Mouse (Mus musculus) midbrain, embryonic 11.5 days (tissue): ENCODE data around the gene Zfp207. TPM values are rescaled to one million over a fixed set of nuclear protein-coding genes. Genes with fewer than 3 reads are reported as not detected.
"Not testable (repeated sequence)": the region's sequence is repeated elsewhere in the genome, so short reads cannot be mapped to it uniquely, and the experiment has no call there.

Source experiments
- ATAC-seq: fragments of 200-750 bp; cut with Nextera tagmentation; 2 replicates; pipeline ENCODE4 v1.8.0; 2017; ENCODE audit warnings: moderate TSS enrichment, moderate library complexity; ENCODE audit not compliant: low FRiP score
- DNase-seq: peaks from one replicate; pipeline ENCODE4 v3.0.0; 2015; ENCODE audit warnings: low spot score; ENCODE audit errors: missing footprints
- H3K27ac ChIP-seq: fragments of 300-500 bp; sonication (generic); 2 replicates; pipeline ENCODE4 v1.5.1; 2014; ENCODE audit warnings: low read depth, low read length
- H3K27me3 ChIP-seq: fragments of 300-500 bp; sonication (generic); 2 replicates; pipeline ENCODE4 v1.6.1; 2014; ENCODE audit warnings: mild to moderate bottlenecking, low read length, moderate library complexity, mixed read lengths; ENCODE audit not compliant: control insufficient read depth, insufficient read depth
- H3K36me3 ChIP-seq: fragments of 300-500 bp; sonication (generic); 2 replicates; pipeline ENCODE4 v1.6.1; 2014; ENCODE audit warnings: mild to moderate bottlenecking, low read length, moderate library complexity, mixed read lengths; ENCODE audit not compliant: control insufficient read depth, insufficient read depth
- H3K4me1 ChIP-seq: fragments of 300-500 bp; sonication (generic); 2 replicates; pipeline ENCODE4 v1.6.1; 2014; ENCODE audit warnings: low read length; ENCODE audit not compliant: control insufficient read depth, insufficient read depth
- H3K4me2 ChIP-seq: fragments of 300-500 bp; sonication (generic); 2 replicates; pipeline ENCODE4 v1.6.1; 2014; ENCODE audit warnings: mild to moderate bottlenecking, moderate library complexity
- H3K4me3 ChIP-seq: fragments of 300-500 bp; sonication (generic); 2 replicates; pipeline ENCODE4 v1.5.1; 2014; ENCODE audit warnings: low read depth, low read length
- H3K9ac ChIP-seq: fragments of 300-500 bp; sonication (generic); 2 replicates; pipeline ENCODE4 v1.6.1; 2014; ENCODE audit warnings: low read length
- H3K9me3 ChIP-seq: fragments of 300-500 bp; sonication (generic); 2 replicates; pipeline ENCODE4 v1.6.1; 2016; ENCODE audit warnings: low read length; ENCODE audit not compliant: control insufficient read depth
- WGBS: fragments of 180-500 bp; shearing (Covaris S2); extraction: QIAGEN DNeasy Blood & Tissue Kit; methylation state at CpG from one replicate; pipeline ENCODE4 v1.1.7; 2014; 5-methylcytosine and 5-hydroxymethylcytosine counted together
- polyA plus RNA-seq: library from polyadenylated mRNA; unstranded; fragments of >200 nt; fragmentation: Nextera tagmentation; extraction: Ambion mirVana; gene quantifications from 2 replicates; pipeline ENCODE4 v1.2.1, GENCODE M21; 2014

Gene Zfp207
- polyA plus RNA-seq, 1 experiment from 2014 or later: 338 TPM

DNA sequence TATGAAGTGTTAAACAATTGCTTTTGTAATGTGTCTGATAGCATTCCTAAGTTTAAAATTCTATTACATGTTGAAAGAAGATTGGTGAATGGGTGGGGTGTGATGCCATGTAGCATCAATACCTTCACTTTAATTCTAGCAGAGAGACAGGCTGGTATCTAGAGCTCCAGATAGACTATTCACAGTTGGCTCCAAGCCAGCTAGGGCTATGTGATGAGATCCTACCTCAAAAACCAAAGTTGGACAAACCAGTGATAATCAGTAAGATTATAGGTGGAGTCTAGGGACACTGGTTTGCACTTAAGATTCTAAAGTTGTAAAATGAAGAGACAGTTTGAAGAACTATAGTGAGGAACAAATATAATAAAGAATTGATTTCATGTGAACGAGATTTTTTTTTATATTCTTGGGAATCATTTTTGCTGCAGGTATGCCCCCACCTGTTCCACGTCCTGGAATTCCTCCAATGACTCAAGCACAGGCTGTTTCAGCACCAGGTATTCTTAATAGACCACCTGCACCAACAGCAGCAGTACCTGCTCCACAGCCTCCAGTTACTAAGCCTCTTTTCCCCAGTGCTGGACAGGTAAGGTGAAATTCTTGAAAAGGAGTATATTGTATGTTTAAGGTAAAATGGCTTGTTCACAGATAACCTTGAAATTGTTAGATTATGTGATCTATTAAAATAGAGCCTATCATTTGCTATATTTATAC lies 8.5 kb downstream of the Zfp207 start:
- no peak overlapping the region for H3K9ac ChIP-seq
- DNase-seq (peak; percentile 77), ATAC-seq (no peak)
- H3K4me2 ChIP-seq: no peak overlapping the region
- no peaks in the 10 kb centered on the region for H3K9me3 ChIP-seq
- no peaks in the 10 kb centered on the region for H3K27me3 ChIP-seq
- no peak overlapping the region for H3K4me3 ChIP-seq
- H3K4me1 ChIP-seq: no peaks in the 10 kb centered on the region; the same call in 1 of the 2 replicates
- 96% methylated on average over 2 of the region's 2 CpGs for WGBS
- H3K36me3 ChIP-seq: peaks cover 36% of the 10 kb centered on the region
- H3K27ac ChIP-seq: no peak overlapping the region

DNA sequence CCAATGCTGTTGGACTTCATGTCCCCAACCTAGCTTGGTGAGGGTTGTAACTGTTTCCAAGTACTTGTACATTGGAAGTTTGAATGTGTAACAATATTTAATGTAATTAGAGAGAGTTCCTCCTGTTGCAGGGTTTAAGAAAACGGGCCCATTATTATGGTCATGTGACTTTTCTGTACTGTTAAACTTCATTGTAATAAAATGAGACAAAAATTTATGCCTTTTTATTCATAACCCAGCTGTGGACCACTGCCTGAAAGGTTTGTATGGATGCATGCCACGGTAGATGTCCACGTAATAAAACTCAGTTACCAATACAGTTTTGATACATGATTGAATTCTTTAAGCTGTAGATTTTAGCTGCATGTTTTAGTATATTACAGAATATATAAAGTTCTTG lies 12.9 kb downstream of the Zfp207 start:
- Histone ChIP-seq H3K4me1 (no peaks in the 10 kb centered on the region), H3K9me3 (no peaks in the 10 kb centered on the region), H3K36me3 (peaks cover 23% of the 10 kb centered on the region), H3K27ac (no peak overlapping the region), H3K9ac (no peak overlapping the region), H3K27me3 (no peaks in the 10 kb centered on the region), H3K4me3 (no peak overlapping the region), H3K4me2 (no peak overlapping the region)
- 96% methylated on average over 3 of the region's 3 CpGs for WGBS
- ATAC-seq: no peak
- DNase-seq: peak; percentile 83

DNA sequence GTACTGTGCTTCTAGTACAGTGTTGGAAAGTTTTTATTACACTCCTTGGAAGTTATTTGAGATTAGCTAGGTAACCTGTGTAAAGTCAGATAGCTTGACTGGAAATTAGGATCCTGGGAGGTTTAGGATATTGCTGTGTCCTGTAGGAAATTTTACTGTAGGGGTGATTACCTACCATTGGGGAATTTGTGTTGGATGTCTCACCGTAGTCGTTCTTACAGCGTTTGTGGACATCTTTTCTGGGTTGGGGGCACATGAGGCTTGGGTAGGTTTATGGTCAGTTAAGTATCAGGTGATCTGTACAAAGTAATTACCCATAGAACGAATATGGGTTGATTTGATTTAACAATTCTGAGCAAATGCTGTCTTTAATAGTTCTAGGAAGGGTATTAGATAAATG lies 13.5 kb downstream of the Zfp207 start:
- Histone ChIP-seq H3K27ac (no peak overlapping the region), H3K9me3 (no peaks in the 10 kb centered on the region), H3K9ac (no peak overlapping the region), H3K36me3 (peaks cover 20% of the 10 kb centered on the region), H3K4me3 (no peak overlapping the region), H3K4me2 (no peak overlapping the region), H3K4me1 (no peaks in the 10 kb centered on the region), H3K27me3 (no peaks in the 10 kb centered on the region)
- 93% methylated on average over 4 of the region's 4 CpGs for WGBS
- ATAC-seq (no peak), DNase-seq (peak; percentile 83)

DNA sequence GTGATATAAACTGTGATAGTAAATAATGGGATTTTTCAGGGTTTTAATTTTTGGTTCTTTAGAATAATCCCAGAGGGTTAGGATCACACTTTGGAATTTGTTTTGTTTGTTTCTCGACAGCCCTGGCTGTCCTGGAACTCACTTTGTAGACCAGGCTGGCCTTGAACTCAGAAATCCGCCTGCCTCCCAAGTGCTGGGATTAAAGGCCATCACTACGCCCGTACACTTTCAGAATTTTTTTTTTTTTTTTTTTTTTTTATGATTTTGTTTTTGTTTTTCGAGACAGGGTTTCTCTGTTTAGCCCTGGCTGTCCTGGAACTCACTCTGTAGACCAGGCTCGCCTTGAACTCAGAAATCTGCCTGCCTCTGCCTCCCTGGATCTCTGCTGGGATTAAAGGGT lies 24.8 kb downstream of the Zfp207 start:
- H3K4me3 ChIP-seq, DNase-seq, H3K9ac ChIP-seq, H3K27ac ChIP-seq, H3K4me2 ChIP-seq, H3K27me3 ChIP-seq, H3K9me3 ChIP-seq, ATAC-seq, H3K4me1 ChIP-seq: not testable (repeated sequence)
- WGBS: 91% methylated on average over 6 of the region's 6 CpGs
- peaks cover 35% of the 10 kb centered on the region for H3K36me3 ChIP-seq

DNA sequence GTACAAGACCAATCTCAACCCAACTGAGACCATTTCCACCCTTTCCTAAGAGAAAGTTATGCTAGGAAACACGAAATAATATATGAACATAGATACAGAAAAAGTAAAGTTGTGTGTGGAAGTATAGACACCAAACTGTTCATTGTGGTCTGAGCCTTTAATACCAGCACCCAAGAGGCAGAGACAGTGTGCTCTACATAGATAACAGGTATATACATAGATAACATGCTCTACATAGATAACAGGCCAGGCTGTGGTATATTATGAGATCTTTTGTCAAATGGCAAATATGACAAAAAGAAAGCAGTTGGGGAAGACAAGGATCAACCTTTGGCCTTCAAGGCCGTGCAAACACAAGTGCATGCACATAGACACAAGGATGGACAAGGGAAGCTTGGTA lies 27.3 kb downstream of the Zfp207 start:
- H3K36me3 ChIP-seq: peaks cover 27% of the 10 kb centered on the region
- no peaks in the 10 kb centered on the region for H3K4me1 ChIP-seq
- no peaks in the 10 kb centered on the region for H3K9me3 ChIP-seq
- no peak overlapping the region for H3K4me2 ChIP-seq
- DNase-seq: no peak
- H3K27me3 ChIP-seq: no peaks in the 10 kb centered on the region
- no peak overlapping the region for H3K9ac ChIP-seq
- H3K27ac ChIP-seq: no peak overlapping the region
- no peak overlapping the region for H3K4me3 ChIP-seq
- 88% methylated on average over 2 of the region's 2 CpGs for WGBS
- no peak for ATAC-seq

DNA sequence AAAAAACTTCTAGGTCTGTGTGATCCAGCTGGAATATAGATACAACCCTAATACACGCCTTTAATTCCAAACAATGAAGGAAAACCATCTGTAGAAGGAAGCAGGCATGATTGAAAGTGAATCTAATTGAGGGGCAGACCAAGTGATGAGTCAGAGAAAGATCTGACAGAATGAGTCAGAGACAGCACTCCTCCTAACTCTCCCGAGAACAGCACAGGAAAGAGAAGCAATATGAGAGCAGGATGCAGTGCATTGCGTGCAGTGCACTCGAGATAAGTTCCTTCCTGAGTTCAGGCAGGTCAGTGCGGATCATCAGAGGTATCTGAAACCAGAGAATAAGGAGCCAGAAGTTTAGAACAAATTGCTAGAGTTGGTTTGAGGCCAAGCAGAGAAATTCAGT lies 34.0 kb downstream of the Zfp207 start:
- no peaks in the 10 kb centered on the region for H3K27me3 ChIP-seq
- H3K4me1 ChIP-seq: no peaks in the 10 kb centered on the region
- 96% methylated on average over 5 of the region's 5 CpGs for WGBS
- H3K9me3 ChIP-seq: no peaks in the 10 kb centered on the region; the same call in 1 of the 2 replicates
- H3K4me2 ChIP-seq: no peak overlapping the region
- no peaks in the 10 kb centered on the region for H3K36me3 ChIP-seq
- DNase-seq: no peak
- ATAC-seq: no peak
- H3K4me3 ChIP-seq: no peak overlapping the region
- no peak overlapping the region for H3K27ac ChIP-seq
- no peak overlapping the region for H3K9ac ChIP-seq

DNA sequence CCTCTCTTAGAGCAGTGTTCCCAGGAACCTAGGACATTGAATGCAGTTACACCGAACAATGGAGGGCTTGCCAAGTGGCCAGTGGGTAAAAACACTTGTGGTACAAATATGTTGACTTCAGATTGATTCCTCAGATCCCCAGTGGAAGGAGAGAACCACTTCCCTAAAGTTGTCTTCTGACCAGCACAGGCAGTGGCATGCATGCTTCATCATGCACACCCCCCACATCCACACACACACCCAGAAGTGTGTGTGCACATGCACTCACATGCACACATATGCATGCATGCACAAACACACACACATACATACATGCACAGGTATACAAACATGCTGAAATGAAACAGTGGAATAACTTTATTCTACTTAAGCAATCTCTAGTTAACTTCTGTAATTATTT lies 36.7 kb downstream of the Zfp207 start:
- H3K27ac ChIP-seq: no peak overlapping the region
- H3K36me3 ChIP-seq: no peaks in the 10 kb centered on the region
- no peak for ATAC-seq
- no peaks in the 10 kb centered on the region for H3K27me3 ChIP-seq
- no peak overlapping the region for H3K9ac ChIP-seq
- H3K4me1 ChIP-seq: no peaks in the 10 kb centered on the region
- H3K4me2 ChIP-seq: no peak overlapping the region
- no peaks in the 10 kb centered on the region; the same call in 1 of the 2 replicates for H3K9me3 ChIP-seq
- DNase-seq: no peak
- 83% methylated on average over 1 of the region's 1 CpGs for WGBS
- no peak overlapping the region for H3K4me3 ChIP-seq

DNA sequence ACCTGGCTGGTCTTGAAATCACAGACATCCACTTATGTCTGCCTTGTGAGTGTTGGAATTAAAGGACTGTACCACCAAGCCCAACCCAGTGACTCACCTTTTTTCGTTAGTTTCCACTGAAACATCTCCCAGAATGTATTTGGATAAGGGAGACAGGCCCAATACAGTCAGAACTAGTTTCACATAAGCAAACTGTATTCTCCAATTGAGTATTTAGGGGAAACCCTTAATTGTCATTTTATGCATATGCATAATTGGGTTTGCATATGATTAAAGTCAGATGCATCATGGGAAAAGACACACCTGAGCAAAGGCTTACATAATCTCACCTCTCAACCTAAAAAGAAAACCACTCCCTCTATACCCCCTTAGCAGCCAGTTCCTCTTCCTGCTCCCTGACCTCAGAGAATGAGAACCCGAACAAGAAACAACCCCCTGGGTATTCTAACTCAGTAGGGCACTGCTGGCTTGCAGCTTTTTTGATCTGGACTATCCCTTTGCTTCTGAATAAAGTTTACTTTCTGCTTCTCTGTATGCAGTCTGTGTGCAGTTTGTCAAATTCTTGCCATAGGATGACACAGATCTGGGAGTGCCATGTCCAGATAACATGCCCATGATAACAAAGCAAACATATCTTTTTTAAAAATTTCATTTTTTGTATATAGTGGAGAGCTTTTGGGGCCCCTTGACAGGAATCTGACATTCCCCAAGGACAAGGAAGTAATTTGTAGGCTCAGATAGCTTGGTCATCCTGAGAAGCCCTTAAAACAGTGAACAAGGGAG lies 37.3 kb downstream of the Zfp207 start:
- ATAC-seq: no peak
- Histone ChIP-seq H3K4me2 (no peak overlapping the region), H3K27ac (no peak overlapping the region), H3K4me3 (no peak overlapping the region), H3K9me3 (no peaks in the 10 kb centered on the region; the same call in 1 of the 2 replicates), H3K9ac (no peak overlapping the region), H3K4me1 (no peaks in the 10 kb centered on the region), H3K27me3 (no peaks in the 10 kb centered on the region), H3K36me3 (no peaks in the 10 kb centered on the region)
- 63% methylated on average over 2 of the region's 2 CpGs for WGBS
- DNase-seq: no peak

DNA sequence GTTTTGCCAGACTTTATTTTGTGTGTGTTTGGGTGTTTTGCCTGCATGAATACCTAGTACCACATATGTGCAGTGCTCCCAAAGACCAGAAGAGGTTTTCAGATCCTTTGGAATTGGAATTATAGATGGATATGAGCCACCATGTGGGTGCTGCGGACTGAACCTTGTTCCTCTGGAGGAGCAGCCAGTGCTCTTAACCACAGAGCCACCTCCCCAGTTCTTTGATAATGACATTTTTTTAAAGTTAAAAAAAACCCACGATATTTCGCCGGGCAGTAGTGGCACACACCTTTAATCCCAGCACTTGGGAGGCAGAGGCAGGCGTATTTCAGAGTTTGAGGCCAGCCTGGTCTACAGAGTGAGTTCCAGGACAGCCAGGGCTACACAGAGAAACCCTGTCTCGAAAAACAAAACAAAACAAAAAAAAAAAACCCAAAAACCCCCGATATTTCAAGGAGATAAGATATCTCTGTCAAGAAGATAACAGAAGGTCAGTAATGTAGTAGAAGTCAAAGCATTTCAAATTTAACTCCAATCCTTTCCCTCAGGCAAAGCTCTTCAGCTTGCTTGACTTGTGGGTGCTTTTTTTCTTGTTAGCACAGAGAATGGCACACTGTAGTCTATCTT lies 38.5 kb downstream of the Zfp207 start:
- H3K4me1 ChIP-seq: no peaks in the 10 kb centered on the region
- no peak overlapping the region for H3K4me3 ChIP-seq
- H3K27ac ChIP-seq: no peak overlapping the region
- H3K36me3 ChIP-seq: no peaks in the 10 kb centered on the region
- no peak overlapping the region for H3K4me2 ChIP-seq
- no peak overlapping the region for H3K9ac ChIP-seq
- DNase-seq (no peak), ATAC-seq (no peak)
- H3K27me3 ChIP-seq: no peaks in the 10 kb centered on the region
- H3K9me3 ChIP-seq: no peaks in the 10 kb centered on the region; the same call in 1 of the 2 replicates
- 85% methylated on average over 7 of the region's 7 CpGs for WGBS
